Mouse (Mus musculus): ENCODE measurements around the gene Ccr7. TPM values are rescaled to one million over a fixed set of nuclear protein-coding genes. Genes with fewer than 3 reads are reported as not detected.

Gene Ccr7
- polyA plus RNA-seq, 1 experiment from 2014 or later: 0.19 TPM

GRCm38 (mm10) chr11:99161648-99162047 lies 6.8 kb upstream of the Ccr7 start:
- Histone ChIP-seq H3K27me3 (ENCODE audit: control insufficient read depth, insufficient read depth, low read length) (no peaks in the 10 kb centered on the region), H3K9me3 (replicated peaks; ENCODE audit: control insufficient read depth, low read length) (no peaks in the 10 kb centered on the region), H3K9ac (ENCODE audit: low read length) (no peak overlapping the region), H3K4me1 (ENCODE audit: control insufficient read depth, insufficient read depth, low read length) (no peaks in the 10 kb centered on the region), H3K27ac (ENCODE audit: low read length) (no peak overlapping the region), H3K4me2 (ENCODE audit: low read depth, low read length) (no peak overlapping the region), H3K4me3 (replicated peaks; ENCODE audit: low read length) (no peak overlapping the region), H3K36me3 (ENCODE audit: control insufficient read depth, insufficient read depth, low read length) (no peaks in the 10 kb centered on the region)
- ATAC-seq (ENCODE audit: insufficient read depth, low FRiP score): no peak
- 41% methylated on average over 5 of the region's 5 CpGs for WGBS

- no peak overlapping the region for H3K4me3 ChIP-seq (replicated peaks; ENCODE audit: low read length)
- no peaks in the 10 kb centered on the region for H3K9me3 ChIP-seq (replicated peaks; ENCODE audit: control insufficient read depth, low read length)
- no peak overlapping the region for H3K9ac ChIP-seq (ENCODE audit: low read length)
- no peaks in the 10 kb centered on the region for H3K27me3 ChIP-seq (ENCODE audit: control insufficient read depth, insufficient read depth, low read length)
- no peaks in the 10 kb centered on the region for H3K36me3 ChIP-seq (ENCODE audit: control insufficient read depth, insufficient read depth, low read length)
- H3K4me1 ChIP-seq (ENCODE audit: control insufficient read depth, insufficient read depth, low read length): no peaks in the 10 kb centered on the region
- H3K27ac ChIP-seq (ENCODE audit: low read length): no peak overlapping the region
- H3K4me2 ChIP-seq (ENCODE audit: low read depth, low read length): no peak overlapping the region
- 80% methylated on average over 6 of the region's 6 CpGs for WGBS
- no peak for ATAC-seq (ENCODE audit: insufficient read depth, low FRiP score)
Observed at GRCm38 (mm10) chr11:99160228-99160627, 5.4 kb upstream of the Ccr7 start.

GRCm38 (mm10) chr11:99155817-99156216 lies 940 bp upstream of the Ccr7 start:
- no peak overlapping the region for H3K9ac ChIP-seq (ENCODE audit: low read length)
- H3K4me2 ChIP-seq (ENCODE audit: low read depth, low read length): no peak overlapping the region
- no peak overlapping the region for H3K27ac ChIP-seq (ENCODE audit: low read length)
- WGBS: 90% methylated on average over 9 of the region's 9 CpGs
- no peak for ATAC-seq (ENCODE audit: insufficient read depth, low FRiP score)
- H3K4me3 ChIP-seq (replicated peaks; ENCODE audit: low read length): no peak overlapping the region
- H3K27me3 ChIP-seq (ENCODE audit: control insufficient read depth, insufficient read depth, low read length): no peaks in the 10 kb centered on the region
- no peaks in the 10 kb centered on the region for H3K36me3 ChIP-seq (ENCODE audit: control insufficient read depth, insufficient read depth, low read length)
- no peaks in the 10 kb centered on the region for H3K4me1 ChIP-seq (ENCODE audit: control insufficient read depth, insufficient read depth, low read length)
- H3K9me3 ChIP-seq (replicated peaks; ENCODE audit: control insufficient read depth, low read length): no peaks in the 10 kb centered on the region

GRCm38 (mm10) chr11:99153767-99154753 lies 817 bp downstream of the Ccr7 start:
- no peak overlapping the region for H3K9ac ChIP-seq (ENCODE audit: low read length)
- 71% methylated on average over 7 of the region's 7 CpGs for WGBS
- H3K4me3 ChIP-seq (replicated peaks; ENCODE audit: low read length): no peak overlapping the region
- no peaks in the 10 kb centered on the region for H3K27me3 ChIP-seq (ENCODE audit: control insufficient read depth, insufficient read depth, low read length)
- peaks cover 8% of the 10 kb centered on the region for H3K4me1 ChIP-seq (ENCODE audit: control insufficient read depth, insufficient read depth, low read length)
- H3K9me3 ChIP-seq (replicated peaks; ENCODE audit: control insufficient read depth, low read length): no peaks in the 10 kb centered on the region
- H3K36me3 ChIP-seq (ENCODE audit: control insufficient read depth, insufficient read depth, low read length): no peaks in the 10 kb centered on the region
- H3K4me2 ChIP-seq (ENCODE audit: low read depth, low read length): no peak overlapping the region
- no peak overlapping the region for H3K27ac ChIP-seq (ENCODE audit: low read length)
- no peak for ATAC-seq (ENCODE audit: insufficient read depth, low FRiP score)

- no peaks in the 10 kb centered on the region for H3K9me3 ChIP-seq (replicated peaks; ENCODE audit: control insufficient read depth, low read length)
- H3K4me2 ChIP-seq (ENCODE audit: low read depth, low read length): no peak overlapping the region
- H3K9ac ChIP-seq (ENCODE audit: low read length): no peak overlapping the region
- no peaks in the 10 kb centered on the region for H3K36me3 ChIP-seq (ENCODE audit: control insufficient read depth, insufficient read depth, low read length)
- H3K27ac ChIP-seq (ENCODE audit: low read length): no peak overlapping the region
- ATAC-seq (ENCODE audit: insufficient read depth, low FRiP score): no peak
- 76% methylated on average over 7 of the region's 7 CpGs for WGBS
- H3K4me1 ChIP-seq (ENCODE audit: control insufficient read depth, insufficient read depth, low read length): peaks cover 23% of the 10 kb centered on the region
- no peaks in the 10 kb centered on the region for H3K27me3 ChIP-seq (ENCODE audit: control insufficient read depth, insufficient read depth, low read length)
- H3K4me3 ChIP-seq (replicated peaks; ENCODE audit: low read length): no peak overlapping the region
Observed at GRCm38 (mm10) chr11:99152323-99153144, 2.3 kb downstream of the Ccr7 start.

- no peak overlapping the region for H3K27ac ChIP-seq (ENCODE audit: low read length)
- H3K9me3 ChIP-seq (replicated peaks; ENCODE audit: control insufficient read depth, low read length): no peaks in the 10 kb centered on the region
- H3K27me3 ChIP-seq (ENCODE audit: control insufficient read depth, insufficient read depth, low read length): no peaks in the 10 kb centered on the region
- 68% methylated on average over 11 of the region's 11 CpGs for whole genome bisulfite sequencing
- H3K4me1 ChIP-seq (ENCODE audit: control insufficient read depth, insufficient read depth, low read length): peaks cover 33% of the 10 kb centered on the region
- no peaks in the 10 kb centered on the region for H3K36me3 ChIP-seq (ENCODE audit: control insufficient read depth, insufficient read depth, low read length)
- no peak overlapping the region for H3K4me2 ChIP-seq (ENCODE audit: low read depth, low read length)
- H3K4me3 ChIP-seq (replicated peaks; ENCODE audit: low read length): no peak overlapping the region
- ATAC-seq (ENCODE audit: insufficient read depth, low FRiP score): no peak
- no peak overlapping the region for H3K9ac ChIP-seq (ENCODE audit: low read length)
Observed at GRCm38 (mm10) chr11:99151333-99151930, 3.4 kb downstream of the Ccr7 start.

GRCm38 (mm10) chr11:99150889-99151288 lies 4.0 kb downstream of the Ccr7 start:
- WGBS: 49% methylated on average over 7 of the region's 7 CpGs
- no peak overlapping the region for H3K4me3 ChIP-seq (replicated peaks; ENCODE audit: low read length)
- no peak overlapping the region for H3K9ac ChIP-seq (ENCODE audit: low read length)
- no peak for ATAC-seq (ENCODE audit: insufficient read depth, low FRiP score)
- H3K36me3 ChIP-seq (ENCODE audit: control insufficient read depth, insufficient read depth, low read length): no peaks in the 10 kb centered on the region
- H3K9me3 ChIP-seq (replicated peaks; ENCODE audit: control insufficient read depth, low read length): no peaks in the 10 kb centered on the region
- H3K27ac ChIP-seq (ENCODE audit: low read length): no peak overlapping the region
- H3K4me1 ChIP-seq (ENCODE audit: control insufficient read depth, insufficient read depth, low read length): peaks cover 33% of the 10 kb centered on the region
- no peak overlapping the region for H3K4me2 ChIP-seq (ENCODE audit: low read depth, low read length)
- H3K27me3 ChIP-seq (ENCODE audit: control insufficient read depth, insufficient read depth, low read length): no peaks in the 10 kb centered on the region

GRCm38 (mm10) chr11:99149898-99150757 lies 4.7 kb downstream of the Ccr7 start:
- Histone ChIP-seq H3K4me3 (replicated peaks; ENCODE audit: low read length) (no peak overlapping the region), H3K27me3 (ENCODE audit: control insufficient read depth, insufficient read depth, low read length) (no peaks in the 10 kb centered on the region), H3K27ac (ENCODE audit: low read length) (peak overlapping the region; percentile 95), H3K9ac (ENCODE audit: low read length) (peak overlapping the region; percentile 44; the same call in 1 of the 2 replicates), H3K4me2 (ENCODE audit: low read depth, low read length) (peak overlapping the region; percentile 23; the same call in 1 of the 2 replicates), H3K4me1 (ENCODE audit: control insufficient read depth, insufficient read depth, low read length) (peaks cover 33% of the 10 kb centered on the region), H3K9me3 (replicated peaks; ENCODE audit: control insufficient read depth, low read length) (no peaks in the 10 kb centered on the region), H3K36me3 (ENCODE audit: control insufficient read depth, insufficient read depth, low read length) (no peaks in the 10 kb centered on the region)
- peak; percentile 41; the same call in 1 of the 2 replicates for ATAC-seq (ENCODE audit: insufficient read depth, low FRiP score)
- 51% methylated on average over 19 of the region's 19 CpGs for WGBS
